Mouse (Mus musculus) embryonic facial prominence, embryonic 14.5 days (tissue): Measurements from ENCODE around the gene Troap. TPM values are rescaled to one million over a fixed set of nuclear protein-coding genes. Genes with fewer than 3 reads are reported as not detected.
"Not testable (repeated sequence)": the region's sequence is repeated elsewhere in the genome, so short reads cannot be mapped to it uniquely, and the experiment has no call there.

Experiments used
- ATAC-seq: fragments of 200-750 bp; cut with Nextera tagmentation; 2 replicates; pipeline ENCODE4 v1.8.0; 2017; ENCODE audit warnings: low read depth, moderate number of reproducible peaks, moderate TSS enrichment
- DNase-seq: peaks from one replicate; pipeline ENCODE4 v3.0.0-alpha.2; 2015; ENCODE audit warnings: low spot score
- H3K27ac ChIP-seq: fragments of 300-500 bp; sonication (generic); replicated peaks from 2 replicates; pipeline ENCODE4 v1.5.1; 2014; ENCODE audit warnings: low read depth, mild to moderate bottlenecking, low read length, moderate library complexity
- H3K27me3 ChIP-seq: fragments of 300-500 bp; sonication (generic); replicated peaks from 2 replicates; pipeline ENCODE4 v1.6.1; 2014; ENCODE audit warnings: low read length; ENCODE audit not compliant: control insufficient read depth, insufficient read depth
- H3K36me3 ChIP-seq: fragments of 300-500 bp; sonication (generic); 2 replicates; pipeline ENCODE4 v1.6.1; 2014; ENCODE audit warnings: low read length, mixed read lengths; ENCODE audit not compliant: control insufficient read depth, insufficient read depth
- H3K4me1 ChIP-seq: fragments of 300-500 bp; sonication (generic); 2 replicates; pipeline ENCODE4 v1.6.1; 2014; ENCODE audit warnings: antibody characterized with exemption, low read length; ENCODE audit not compliant: control insufficient read depth, insufficient read depth
- H3K4me2 ChIP-seq: fragments of 300-500 bp; sonication (generic); 2 replicates; pipeline ENCODE4 v1.6.1; 2014; ENCODE audit warnings: low read depth, mild to moderate bottlenecking, low read length, moderate library complexity, mixed read lengths
- H3K4me3 ChIP-seq: fragments of 300-500 bp; sonication (generic); 2 replicates; pipeline ENCODE4 v1.5.1; 2014; ENCODE audit warnings: low read depth, mild to moderate bottlenecking, low read length
- H3K9ac ChIP-seq: fragments of 300-500 bp; sonication (generic); 2 replicates; pipeline ENCODE4 v1.6.1; 2014; ENCODE audit warnings: low read depth, mild to moderate bottlenecking, low read length, moderate library complexity, mixed read lengths
- H3K9me3 ChIP-seq: fragments of 300-500 bp; sonication (generic); 2 replicates; pipeline ENCODE4 v1.6.1; 2016; ENCODE audit warnings: low read length; ENCODE audit not compliant: control insufficient read depth
- WGBS: fragments of 180-500 bp; shearing (Covaris S2); extraction: QIAGEN DNeasy Blood & Tissue Kit; methylation state at CpG from one replicate; pipeline ENCODE4 v1.1.7; 2014; 5-methylcytosine and 5-hydroxymethylcytosine counted together
- polyA plus RNA-seq: library from polyadenylated mRNA; unstranded; fragments of >200 nt; fragmentation: Nextera tagmentation; extraction: Ambion mirVana; gene quantifications from 2 replicates; pipeline ENCODE4 v1.2.1, GENCODE M21; 2014

Gene Troap
- polyA plus RNA-seq, 1 experiment from 2014 or later: 15.3 TPM

DNA sequence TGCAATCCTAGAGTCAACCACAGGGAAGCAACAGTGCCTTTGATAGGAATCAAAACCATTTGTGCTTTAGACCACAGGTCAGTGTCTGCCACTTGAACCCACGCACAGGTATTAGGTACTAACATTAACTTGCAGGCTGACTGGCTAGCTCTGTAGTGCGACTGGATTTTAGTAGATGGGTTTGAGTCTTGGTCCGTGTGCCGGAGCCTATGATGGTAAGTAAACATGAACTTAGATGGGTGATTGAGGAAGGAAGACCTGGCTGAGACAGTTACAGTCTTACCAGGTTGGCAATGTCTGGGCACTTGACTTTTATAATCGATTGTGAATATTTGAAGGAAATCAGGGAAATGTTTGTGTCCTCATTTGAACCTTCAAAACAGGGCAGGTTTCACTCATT lies 35.6 kb upstream of the Troap start:
- Histone ChIP-seq H3K27me3 (no peaks in the 10 kb centered on the region), H3K9ac (no peak overlapping the region), H3K36me3 (peaks cover 34% of the 10 kb centered on the region), H3K4me2 (no peak overlapping the region), H3K4me3 (no peak overlapping the region), H3K4me1 (no peaks in the 10 kb centered on the region), H3K27ac (no peak overlapping the region), H3K9me3 (no peaks in the 10 kb centered on the region)
- DNase-seq (no peak), ATAC-seq (no peak)
- WGBS: 91% methylated on average over 5 of the region's 5 CpGs

DNA sequence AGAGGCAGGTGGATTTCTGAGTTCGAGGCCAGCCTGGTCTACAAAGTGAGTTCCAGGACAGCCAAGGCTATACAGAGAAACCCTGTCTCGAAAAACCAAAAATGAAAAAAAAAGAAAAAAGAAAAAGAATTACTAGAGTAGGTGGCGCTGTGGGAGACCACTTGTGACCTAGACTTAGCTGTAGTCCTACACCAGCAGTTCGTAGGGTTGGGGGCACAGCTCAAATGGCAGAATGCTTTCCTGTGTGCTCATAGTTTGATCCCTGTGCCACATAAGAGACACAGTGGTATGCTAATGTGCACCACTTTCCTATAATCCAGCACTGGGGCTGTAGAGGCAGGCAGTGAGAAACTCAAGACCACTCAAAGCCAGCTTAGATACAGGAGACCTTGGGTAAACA lies 35.1 kb upstream of the Troap start:
- no peak for ATAC-seq
- no peak overlapping the region for H3K27ac ChIP-seq
- no peak overlapping the region for H3K9ac ChIP-seq
- H3K36me3 ChIP-seq: peaks cover 34% of the 10 kb centered on the region
- H3K4me2 ChIP-seq: no peak overlapping the region
- H3K27me3 ChIP-seq: no peaks in the 10 kb centered on the region
- 86% methylated on average over 4 of the region's 4 CpGs for WGBS
- no peaks in the 10 kb centered on the region for H3K4me1 ChIP-seq
- no peak overlapping the region for H3K4me3 ChIP-seq
- no peaks in the 10 kb centered on the region for H3K9me3 ChIP-seq
- DNase-seq: no peak

DNA sequence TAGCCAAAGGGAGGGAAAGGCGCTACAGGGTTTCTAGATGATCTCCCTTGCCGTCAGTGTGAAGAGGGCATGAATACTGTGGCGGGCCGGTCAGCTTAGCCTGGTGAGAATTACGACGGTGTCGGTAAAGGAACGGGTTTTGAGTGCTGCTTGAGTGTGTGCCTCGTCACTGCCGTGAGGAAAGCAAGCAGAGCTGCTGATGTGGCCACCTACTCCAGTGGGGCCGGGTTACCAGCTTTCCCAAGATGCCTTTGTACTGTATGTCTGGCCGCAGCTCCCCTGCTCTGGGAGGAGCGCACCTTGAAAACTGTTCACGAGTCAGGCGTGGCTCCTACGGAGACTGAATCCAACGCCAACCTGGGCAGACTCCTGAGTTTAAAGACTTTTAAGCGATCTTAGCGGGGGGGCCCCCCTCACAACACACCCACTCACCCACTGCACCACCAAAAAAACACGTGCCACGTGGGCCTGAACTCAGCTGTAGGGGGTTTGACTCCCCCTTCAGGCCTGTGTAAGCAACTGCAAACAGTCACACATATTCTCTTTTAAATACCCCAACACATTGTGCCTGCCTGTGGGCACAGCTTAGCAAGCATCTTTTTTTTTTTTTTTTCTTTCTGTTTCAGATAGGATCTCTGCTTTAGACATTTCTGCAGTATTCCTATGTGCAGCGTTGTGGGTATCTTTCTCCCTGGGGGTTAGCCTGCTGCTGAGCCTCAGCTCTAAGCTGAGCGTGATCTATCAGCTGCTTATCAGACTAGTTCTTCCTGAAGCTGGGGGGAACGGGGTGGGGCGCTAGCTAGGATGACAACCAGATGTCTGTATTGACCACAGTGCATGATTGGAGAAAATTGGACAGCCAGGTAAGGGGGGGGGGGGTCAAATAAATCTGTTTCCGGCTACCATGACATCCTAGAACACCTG lies 34.1 kb upstream of the Troap start:
- Histone ChIP-seq H3K27ac (no peak overlapping the region), H3K4me2 (no peak overlapping the region), H3K36me3 (peaks cover 25% of the 10 kb centered on the region), H3K9ac (no peak overlapping the region), H3K4me1 (no peaks in the 10 kb centered on the region), H3K9me3 (no peaks in the 10 kb centered on the region), H3K4me3 (no peak overlapping the region), H3K27me3 (no peaks in the 10 kb centered on the region)
- WGBS: 66% methylated on average over 23 of the region's 26 CpGs
- DNase-seq: no peak
- no peak for ATAC-seq

DNA sequence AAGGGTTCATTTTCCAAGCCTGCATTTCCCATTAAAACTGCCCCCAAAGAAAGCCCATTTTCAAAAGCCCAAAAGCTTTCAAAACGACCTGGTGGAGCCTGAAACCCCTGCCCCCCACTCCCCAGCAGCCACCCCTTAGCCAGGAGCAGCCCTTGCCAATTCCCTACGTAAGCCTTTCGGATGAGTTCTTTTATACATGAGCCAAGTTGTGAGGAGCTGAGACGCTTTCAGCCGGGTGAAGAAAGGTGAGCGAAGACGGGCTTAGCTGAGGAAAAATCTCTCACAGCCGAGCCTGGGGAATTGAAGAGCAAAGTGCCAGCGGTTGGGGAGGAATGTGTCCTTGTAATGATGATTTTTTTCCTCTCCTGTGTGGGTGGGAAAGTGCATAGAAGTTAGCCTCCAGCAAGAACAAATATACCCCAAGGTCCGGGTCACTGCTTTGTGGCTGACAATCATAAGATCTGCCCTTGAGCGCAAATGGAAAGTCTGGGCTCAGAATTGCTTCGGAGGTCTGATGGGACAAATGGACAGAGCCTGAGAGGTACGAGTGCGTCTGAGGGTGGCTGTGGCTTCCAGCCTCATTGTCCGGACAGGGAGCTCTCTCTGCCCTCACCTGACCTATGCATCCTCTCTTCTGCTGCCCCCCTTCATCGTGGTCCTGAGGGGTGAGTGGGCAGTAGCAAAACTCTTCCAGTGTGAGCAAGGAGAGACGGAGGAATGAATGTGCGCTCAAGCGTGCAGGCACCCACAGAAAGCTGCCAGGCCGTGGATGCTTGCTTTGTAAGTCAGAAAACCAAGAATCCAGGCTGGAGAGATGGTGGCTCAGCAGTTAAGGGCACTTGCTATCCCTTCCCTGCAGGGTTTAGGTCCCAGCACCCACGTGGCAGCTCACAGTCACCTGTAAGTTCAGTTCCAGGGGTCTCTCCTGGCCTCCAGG lies 33.2 kb upstream of the Troap start:
- DNase-seq: peak; percentile 56
- no peaks in the 10 kb centered on the region for H3K9me3 ChIP-seq
- H3K4me2 ChIP-seq: no peak overlapping the region
- no peak overlapping the region for H3K9ac ChIP-seq
- peaks cover 16% of the 10 kb centered on the region for H3K36me3 ChIP-seq
- no peaks in the 10 kb centered on the region for H3K4me1 ChIP-seq
- ATAC-seq: 0 out of 2 replicates have a peak, but pooled peaks have one; percentile 42
- no peak overlapping the region for H3K27ac ChIP-seq
- no peaks in the 10 kb centered on the region for H3K27me3 ChIP-seq
- WGBS: 44% methylated on average over 21 of the region's 21 CpGs
- no peak overlapping the region for H3K4me3 ChIP-seq

DNA sequence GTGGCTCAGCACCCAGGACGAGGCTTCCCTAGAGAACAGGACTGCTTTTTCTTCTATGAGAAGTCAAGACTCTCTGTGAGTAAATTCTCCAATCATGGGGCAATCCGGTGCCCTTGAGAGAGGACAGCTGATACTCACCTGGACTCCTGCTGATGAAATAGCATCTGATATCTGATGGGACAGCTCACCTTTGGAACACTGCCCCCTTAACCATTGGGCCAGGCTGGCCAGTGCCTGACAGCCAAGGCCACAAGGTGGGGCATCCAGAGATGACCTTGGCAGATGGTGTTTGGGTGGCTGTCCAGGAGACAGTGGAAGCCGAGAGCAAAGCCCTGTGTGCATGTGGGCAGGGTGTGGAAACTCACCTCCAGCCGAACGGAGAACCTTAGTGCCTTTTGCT lies 32.0 kb upstream of the Troap start:
- no peak overlapping the region for H3K9ac ChIP-seq
- no peak for DNase-seq
- peaks cover 9% of the 10 kb centered on the region; the same call in 1 of the 2 replicates for H3K36me3 ChIP-seq
- H3K27me3 ChIP-seq: no peaks in the 10 kb centered on the region
- no peak for ATAC-seq
- 81% methylated on average over 5 of the region's 5 CpGs for WGBS
- H3K4me3 ChIP-seq: no peak overlapping the region
- H3K4me2 ChIP-seq: no peak overlapping the region
- no peaks in the 10 kb centered on the region for H3K4me1 ChIP-seq
- no peaks in the 10 kb centered on the region for H3K9me3 ChIP-seq
- H3K27ac ChIP-seq: no peak overlapping the region

DNA sequence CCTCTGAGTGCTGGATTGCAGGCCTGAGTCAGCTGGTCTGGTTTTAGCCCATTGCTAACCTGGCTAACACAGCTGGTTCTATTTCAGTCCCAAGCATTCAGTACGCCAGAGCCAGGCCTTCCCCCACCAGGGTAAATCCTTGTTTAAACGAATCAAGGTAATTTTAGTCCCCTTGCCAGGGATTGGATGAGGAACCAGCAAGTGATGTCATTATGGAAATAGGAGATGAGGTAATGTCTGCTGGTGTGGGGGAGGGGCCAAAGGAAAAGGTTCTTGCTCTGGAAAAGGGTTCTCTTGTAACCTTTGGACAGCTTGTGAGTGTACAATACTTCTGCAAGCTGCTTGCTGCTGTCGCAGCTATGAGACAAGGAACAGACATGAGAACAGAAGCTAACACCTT lies 29.5 kb upstream of the Troap start:
- H3K27me3 ChIP-seq: no peaks in the 10 kb centered on the region
- no peaks in the 10 kb centered on the region for H3K4me1 ChIP-seq
- H3K27ac ChIP-seq: no peak overlapping the region
- peak; percentile 50 for DNase-seq
- no peaks in the 10 kb centered on the region for H3K36me3 ChIP-seq
- no peak overlapping the region for H3K9ac ChIP-seq
- H3K9me3 ChIP-seq: no peaks in the 10 kb centered on the region
- 33% methylated on average over 3 of the region's 3 CpGs for WGBS
- no peak overlapping the region for H3K4me3 ChIP-seq
- no peak overlapping the region for H3K4me2 ChIP-seq
- ATAC-seq: 0 out of 2 replicates have a peak, but pooled peaks have one; percentile 19

DNA sequence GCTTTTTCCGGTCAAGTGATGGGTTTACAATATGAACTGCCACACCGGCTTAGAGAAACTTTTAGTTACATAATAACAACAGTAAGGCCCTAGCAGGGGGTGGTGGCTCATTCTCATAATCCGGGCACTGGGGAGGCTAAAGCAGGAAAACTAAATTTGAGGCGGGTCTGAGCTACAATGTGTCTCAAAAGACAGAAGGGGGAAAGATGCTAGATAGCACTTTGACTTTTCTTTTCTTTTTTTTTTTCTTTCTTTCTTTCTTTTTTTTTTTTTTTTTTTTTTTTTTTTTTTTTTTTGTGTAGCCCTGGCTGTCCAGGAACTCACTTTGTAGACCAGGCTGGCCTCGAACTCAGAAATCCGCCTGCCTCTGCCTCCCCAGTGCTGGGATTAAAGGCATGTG lies 28.6 kb upstream of the Troap start:
- not testable (repeated sequence) for DNase-seq, H3K9ac ChIP-seq, H3K9me3 ChIP-seq, H3K4me3 ChIP-seq, H3K27me3 ChIP-seq, H3K27ac ChIP-seq, ATAC-seq, H3K36me3 ChIP-seq, H3K4me2 ChIP-seq, H3K4me1 ChIP-seq
- 86% methylated on average over 6 of the region's 6 CpGs for WGBS

DNA sequence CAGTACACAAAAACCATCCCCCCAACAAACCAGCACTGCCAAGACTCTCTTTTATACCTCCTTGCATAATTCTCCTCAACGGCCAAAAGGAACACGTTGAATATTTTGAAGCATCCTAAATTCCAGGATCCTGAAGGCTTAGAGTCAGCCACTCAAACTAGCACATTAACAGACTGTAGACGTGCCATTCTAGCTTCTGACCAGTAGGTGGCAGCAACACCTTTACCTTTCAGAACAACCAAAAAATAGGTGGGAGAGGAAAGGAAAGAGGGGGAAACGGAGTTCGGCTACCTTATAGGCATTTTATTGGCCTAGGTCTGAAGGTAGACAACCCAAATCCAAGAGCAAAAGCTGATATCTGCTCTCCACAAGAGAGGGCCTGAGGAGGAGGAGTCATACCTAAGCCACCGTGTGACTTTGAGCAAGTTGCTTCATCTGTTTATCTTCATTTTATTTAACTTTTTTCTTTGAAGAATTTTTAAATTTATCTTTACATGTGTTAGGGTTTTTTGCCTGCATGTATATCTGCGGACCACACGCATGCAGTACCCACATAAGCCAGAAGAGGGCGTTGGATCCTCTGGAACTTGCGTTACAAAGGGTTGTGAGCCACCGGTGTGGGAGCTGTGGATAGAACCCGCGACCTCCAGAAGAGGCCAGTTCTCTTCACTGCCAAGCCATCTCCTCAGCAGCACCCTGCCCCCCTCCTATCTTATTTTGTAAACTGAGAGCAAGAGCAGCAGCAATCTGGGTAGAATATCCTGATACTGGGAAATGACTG lies 24.7 kb upstream of the Troap start:
- 34% methylated on average over 13 of the region's 13 CpGs for whole genome bisulfite sequencing
- Histone ChIP-seq H3K36me3 (no peaks in the 10 kb centered on the region), H3K4me2 (no peak overlapping the region), H3K4me3 (no peak overlapping the region), H3K27me3 (peaks cover 29% of the 10 kb centered on the region), H3K9ac (no peak overlapping the region), H3K4me1 (no peaks in the 10 kb centered on the region), H3K27ac (no peak overlapping the region), H3K9me3 (no peaks in the 10 kb centered on the region)
- DNase-seq (peak; percentile 69), ATAC-seq (no peak)
